Mouse (Mus musculus): ENCODE measurements around the gene Amigo2. TPM values are rescaled to one million over a fixed set of nuclear protein-coding genes. Genes with fewer than 3 reads are reported as not detected.

The Amigo2 gene
- 0.27 and 0.84 TPM in 2 replicates for total RNA-seq (2015)
- 0.07 TPM in 1 of 2 replicates, not detected in the other for total RNA-seq (2017)

DNA sequence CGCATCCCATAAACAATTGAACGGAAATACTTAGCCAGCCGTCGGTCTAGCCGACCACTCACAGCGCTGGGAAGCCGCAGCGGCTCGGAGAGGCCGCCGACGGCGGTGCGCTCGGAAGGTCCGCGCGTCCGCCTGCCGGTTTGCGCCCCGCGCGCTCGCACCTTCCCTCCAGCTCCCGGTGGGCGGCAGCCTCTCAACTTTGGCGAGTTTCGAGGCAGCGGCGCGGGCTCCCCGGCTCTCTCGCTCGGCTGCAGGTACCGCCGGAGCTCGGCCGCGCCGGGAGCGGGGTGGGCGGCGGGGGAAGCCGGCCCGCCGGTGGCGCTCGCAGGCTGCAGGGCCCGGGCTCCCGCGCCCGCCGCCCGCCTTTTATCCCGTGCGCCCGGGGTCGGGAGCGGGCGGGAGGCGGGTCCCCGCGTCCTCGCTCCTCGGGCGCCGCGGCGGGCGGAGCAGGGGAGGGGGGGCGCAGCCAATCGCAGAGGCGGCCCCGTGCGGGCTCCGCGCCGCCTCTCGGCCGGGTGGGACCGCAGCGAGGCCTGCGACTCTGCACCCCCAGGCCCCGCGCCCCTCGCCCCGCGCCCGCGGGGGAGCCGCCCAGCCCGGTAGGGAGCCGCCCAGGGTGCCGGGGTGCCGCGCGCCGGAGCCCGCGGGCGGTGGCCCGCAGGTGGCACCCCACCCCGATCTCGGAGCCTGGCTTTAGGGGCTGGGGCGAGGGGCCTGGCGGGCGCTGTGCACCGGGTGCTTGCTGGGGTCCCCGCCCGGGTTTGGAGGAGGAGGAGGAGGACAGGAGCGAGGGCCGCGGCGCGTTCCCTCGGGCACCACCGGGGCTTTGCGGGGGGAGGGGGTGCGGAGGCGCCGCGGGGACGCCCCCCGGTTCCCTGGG, at the start of gene Amigo2, which contains the start of gene Pced1b:
Gene Amigo2 (minus strand): TSS at position 377 of the 880 bp plus-strand sequence.
Gene Pced1b (plus strand): TSS at position 197 of the 880 bp plus-strand sequence.
- ATAC-seq (ENCODE audit: poor library complexity, severe bottlenecking) = peak; percentile 45

DNA sequence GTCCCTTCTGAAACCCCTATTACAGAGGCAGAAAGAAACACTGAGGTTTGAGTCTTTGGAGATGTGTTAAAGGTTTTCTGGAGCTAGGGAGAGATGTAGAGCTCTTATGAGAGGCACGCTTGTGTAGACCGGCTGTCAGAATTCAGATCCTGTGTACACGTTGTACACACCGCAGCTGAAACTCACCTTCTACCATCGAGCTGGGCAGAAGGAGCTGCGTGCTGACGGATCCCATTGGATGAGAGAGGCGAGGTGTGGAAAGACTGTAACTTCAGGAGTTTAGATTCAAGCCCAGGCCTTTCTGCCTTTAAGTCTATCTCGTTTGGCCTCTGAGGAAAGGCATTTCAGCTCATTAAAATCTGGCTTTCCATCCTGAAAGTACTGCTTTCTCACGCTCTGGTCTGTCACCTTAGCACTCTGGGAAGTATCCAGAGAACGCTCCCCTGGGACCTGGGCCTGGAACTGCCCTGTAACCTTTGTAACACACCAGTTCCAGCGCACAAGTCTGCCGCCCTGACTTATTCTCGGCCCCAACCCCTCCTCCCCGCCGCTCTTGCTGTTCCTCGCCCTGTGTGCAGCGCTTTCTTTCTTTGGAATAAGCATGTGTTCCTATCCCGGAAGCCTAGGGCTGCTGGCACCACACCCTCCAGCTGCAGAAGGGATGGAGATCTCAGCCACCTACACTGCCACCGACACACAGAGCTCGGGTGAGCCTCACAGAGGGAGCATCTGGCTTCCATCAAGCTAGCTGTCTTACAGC, 44.4 kb upstream of the Amigo2 start:
- no peak for ATAC-seq (ENCODE audit: poor library complexity, severe bottlenecking)

DNA sequence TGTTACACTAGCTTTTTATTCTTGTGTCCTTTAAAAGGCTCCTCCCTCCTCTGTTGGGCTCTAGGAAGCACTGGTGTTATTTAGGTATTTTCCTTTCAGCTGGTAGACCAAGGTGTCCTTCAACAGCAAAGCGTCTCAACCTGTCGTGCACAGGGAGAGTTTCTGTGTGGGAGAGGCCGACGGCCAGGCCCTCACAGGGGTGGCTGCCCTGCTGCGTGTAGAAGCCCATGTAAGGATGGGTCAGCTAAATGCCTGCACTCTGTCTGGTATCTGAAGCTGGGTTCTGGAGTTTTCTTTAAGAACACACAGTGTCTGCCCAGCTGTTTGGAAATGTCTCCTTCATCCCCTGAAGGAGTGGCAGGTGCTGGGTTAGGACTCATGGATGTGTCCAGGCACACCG, 43.3 kb upstream of the Amigo2 start:
- no peak for ATAC-seq (ENCODE audit: poor library complexity, severe bottlenecking)

DNA sequence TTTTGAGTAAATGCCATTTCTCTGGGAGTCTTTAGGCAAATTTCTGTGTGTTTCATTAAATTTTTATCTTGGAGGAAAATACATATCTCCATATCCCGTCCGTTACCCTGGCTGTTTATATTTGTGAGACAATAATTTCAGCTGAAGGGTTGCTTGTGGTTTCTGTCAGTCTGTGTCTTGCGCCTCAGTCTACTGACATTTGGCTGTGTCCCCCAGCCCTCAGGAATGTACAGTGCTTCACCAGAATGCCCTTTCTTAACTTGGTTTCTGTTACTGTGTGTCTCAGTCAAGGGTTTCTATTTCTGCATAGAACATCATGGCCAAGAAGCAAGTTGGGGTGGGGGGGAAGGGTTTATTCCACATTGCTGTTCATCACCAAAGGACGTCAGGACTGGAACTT, 42.1 kb upstream of the Amigo2 start:
- no peak for ATAC-seq (ENCODE audit: poor library complexity, severe bottlenecking)

DNA sequence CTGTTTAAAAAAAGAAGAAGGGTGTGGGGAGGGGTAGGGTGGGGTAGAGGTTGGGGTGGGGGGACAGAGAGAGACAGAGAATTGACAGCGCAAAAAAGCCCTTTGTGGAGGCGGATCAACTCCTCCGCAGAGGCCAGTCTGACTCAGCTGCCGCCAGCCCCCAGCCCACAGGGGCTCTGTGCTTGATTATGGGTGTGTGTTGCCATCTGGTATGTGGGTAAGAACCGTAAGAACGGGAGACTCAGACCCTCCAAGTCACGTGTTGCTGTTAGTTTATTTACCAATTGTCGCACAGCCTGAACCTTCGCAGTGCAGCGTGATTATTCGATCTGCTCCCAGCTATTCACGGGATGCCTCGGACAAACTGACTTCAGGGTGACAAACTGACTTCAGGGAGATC, 41.6 kb upstream of the Amigo2 start:
- ATAC-seq (ENCODE audit: poor library complexity, severe bottlenecking) = no peak

DNA sequence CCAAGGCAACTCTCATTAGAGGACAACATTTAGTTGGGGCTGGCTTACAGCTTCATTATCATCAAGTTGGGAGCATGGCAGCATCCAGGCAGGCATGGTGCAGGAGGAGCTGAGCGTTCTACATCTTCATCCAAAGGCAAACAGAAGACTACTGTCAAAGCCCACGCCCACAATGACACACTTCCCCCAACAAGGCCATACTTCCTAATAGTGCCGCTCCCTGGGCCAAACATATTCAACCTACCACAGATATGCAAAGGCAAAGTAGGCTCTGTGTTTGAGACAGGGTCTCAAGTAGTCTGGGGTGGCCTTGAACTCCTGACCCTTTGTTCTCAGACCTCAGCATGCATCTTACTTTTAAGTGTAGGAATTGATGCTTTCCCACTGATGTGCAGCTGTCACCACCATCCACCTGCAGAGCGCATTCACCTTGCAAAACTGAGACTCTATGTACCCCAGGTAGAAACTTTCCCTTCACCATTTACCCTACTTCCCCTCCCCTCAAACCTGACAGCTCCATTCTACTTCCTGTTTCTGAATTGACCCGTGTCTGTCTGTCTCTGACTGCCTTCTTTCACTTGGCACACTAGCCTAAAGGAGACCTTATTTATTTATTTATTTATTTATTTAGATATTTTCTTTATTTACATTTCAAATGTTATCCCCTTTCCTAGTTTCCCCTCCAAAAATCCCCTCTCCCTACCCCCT, 40.5 kb upstream of the Amigo2 start:
- peak; percentile 71 for ATAC-seq (ENCODE audit: poor library complexity, severe bottlenecking)

DNA sequence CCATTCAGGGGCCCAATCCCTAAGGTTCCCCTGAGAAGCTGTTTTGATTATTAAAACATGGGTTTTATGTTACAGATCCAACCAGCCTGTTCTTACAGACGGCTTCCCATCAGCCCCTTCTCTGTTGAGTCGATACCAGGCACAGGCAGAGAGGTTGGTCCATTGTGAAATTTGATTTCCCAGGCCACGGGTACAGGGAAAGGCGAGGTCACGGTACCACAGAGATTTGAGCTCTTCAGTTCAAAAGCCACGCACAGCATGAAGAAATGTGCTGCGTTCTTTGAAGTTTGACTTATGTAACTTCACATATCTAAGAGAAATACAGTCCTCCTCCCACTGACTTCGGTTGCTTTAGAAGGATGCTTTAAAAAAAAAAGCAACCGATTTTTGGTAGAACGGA, 39.6 kb upstream of the Amigo2 start:
- no peak for ATAC-seq (ENCODE audit: poor library complexity, severe bottlenecking)

DNA sequence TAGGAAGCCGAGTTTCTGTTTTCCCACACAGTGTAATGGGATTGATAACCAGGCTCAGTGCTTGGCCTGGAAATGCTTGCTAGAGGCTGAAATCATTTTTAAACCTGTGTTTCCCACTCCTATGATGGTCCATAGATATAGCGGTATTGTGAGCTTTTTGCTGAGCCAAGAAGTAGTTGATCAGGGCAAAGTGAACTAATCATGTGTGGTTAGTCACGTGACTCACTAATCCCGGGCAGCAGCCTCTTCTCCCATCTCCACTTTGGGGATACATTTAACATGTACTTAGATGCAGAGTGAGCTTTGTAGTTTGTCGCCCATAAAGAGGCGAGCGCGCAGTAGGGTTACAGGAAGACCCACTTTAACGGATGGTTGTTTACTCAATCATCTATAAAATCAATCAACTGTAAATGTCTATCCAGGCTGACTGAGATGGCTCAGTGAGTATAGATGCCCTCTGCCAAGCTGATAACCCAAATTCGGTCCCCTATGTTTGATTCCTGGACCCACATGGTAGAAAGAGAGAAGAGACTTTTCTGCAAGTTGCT, 38.7 kb upstream of the Amigo2 start:
- ATAC-seq (ENCODE audit: poor library complexity, severe bottlenecking) = no peak

DNA sequence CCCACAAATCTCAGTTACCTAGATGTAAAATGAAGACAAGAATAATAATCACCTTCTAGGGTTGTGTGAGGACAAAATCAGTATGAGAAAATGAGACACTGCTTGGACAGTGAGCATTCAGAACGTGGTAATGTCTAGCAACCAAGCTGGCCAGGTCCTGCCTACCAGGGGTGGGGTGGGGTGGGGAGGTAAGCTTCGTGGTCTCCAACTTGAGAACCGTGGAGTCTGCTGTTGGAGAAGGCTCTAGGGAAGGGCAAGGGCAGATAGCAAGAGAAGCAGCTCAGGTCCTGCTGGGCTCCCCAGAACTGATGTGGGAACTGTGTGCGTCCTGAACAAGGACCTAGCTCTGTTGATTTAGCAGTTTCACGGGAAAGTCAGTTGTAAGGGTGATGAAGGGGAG, 37.1 kb upstream of the Amigo2 start:
- ATAC-seq (ENCODE audit: poor library complexity, severe bottlenecking) = no peak

DNA sequence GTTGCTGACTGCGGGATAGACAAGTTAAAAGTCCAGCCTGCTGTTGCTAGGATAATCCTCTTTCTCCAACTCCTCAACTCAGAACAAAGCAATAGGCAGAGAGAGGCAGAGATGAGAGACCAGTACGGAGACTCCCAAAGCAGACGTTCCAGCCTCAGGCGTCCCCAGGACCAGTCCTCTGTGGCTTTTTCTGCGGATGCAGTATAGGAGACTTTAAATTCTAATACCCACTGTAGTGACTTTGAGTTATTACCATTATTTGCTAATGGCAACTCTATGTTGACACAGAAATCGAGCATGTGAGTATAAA, 35.4 kb upstream of the Amigo2 start:
- no peak for ATAC-seq (ENCODE audit: poor library complexity, severe bottlenecking)

DNA sequence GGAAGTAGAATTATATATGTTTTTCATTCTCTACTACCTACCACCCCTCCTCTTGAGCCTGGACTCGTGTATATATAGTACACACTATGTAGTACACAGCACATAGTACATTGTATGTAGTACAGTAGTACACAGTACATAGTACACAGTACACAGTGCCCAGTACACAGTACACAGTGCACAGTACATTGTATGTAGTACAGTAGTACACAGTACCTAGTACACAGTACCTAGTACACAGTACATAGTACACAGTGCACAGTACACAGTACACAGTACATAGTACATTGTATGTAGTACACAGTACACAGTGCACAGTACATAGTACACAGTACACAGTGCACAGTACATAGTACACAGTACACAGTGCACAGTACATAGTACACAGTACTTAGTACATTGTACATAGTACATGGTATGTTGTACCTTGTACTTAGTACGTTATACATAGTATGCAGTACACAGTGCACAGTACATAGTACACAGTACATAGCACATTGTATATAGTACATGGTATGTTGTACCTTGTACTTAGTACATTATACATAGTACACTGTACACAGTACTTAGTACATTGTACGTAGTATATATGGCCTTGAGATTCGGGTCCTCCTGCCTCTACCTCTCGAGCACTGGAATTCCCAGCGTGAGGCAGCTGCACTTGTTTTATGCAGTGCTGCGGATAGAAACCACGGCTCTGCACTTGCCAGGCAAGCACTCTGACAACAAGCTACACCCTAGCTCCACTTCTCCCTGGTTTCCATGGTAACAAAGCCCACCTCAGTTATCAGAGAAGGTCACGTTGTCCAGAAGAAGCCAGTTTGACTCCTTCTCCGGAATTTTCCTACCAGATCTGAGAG, 34.9 kb upstream of the Amigo2 start:
- no peak for ATAC-seq (ENCODE audit: poor library complexity, severe bottlenecking)

DNA sequence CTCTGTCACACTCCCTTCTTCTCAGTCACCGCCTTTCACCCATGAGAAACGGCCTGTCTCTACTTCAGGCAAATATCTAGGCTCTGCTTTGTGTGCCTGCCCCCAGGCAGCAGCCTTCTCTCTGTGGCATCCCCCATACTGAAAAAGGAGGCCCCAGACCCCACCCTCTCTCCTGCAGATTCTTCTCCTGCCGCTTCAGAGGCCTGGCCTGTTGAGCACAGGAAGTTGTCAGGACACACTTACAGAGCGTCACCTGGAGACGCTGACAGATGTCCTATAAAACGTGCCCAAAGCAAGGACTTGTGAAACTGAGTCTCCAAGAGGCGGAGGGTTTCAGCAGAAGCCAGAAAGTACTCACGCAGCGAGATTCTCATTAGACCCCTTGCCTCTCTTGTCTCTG, 33.7 kb upstream of the Amigo2 start:
- ATAC-seq (ENCODE audit: poor library complexity, severe bottlenecking) = no peak

DNA sequence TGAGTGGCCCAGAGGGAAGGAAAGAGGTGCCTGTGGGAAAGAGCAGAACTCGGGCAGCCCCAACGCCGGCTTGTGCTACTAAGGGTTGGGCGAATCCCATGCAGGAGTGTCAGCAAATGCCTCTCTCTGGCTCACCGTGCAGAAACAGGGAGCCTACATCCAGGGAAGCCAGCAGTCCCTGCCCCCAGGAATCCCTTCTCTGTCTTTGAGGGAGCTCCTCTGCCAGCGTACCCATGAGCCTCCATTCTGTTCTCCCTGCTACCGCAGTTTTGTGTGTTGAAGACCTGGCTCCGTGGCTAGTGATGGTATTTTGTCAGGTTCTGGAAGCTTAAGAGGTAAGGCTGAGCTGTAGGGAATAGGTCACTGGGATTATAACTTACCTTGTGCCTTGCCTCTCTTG, 33.0 kb upstream of the Amigo2 start:
- no peak for ATAC-seq (ENCODE audit: poor library complexity, severe bottlenecking)

DNA sequence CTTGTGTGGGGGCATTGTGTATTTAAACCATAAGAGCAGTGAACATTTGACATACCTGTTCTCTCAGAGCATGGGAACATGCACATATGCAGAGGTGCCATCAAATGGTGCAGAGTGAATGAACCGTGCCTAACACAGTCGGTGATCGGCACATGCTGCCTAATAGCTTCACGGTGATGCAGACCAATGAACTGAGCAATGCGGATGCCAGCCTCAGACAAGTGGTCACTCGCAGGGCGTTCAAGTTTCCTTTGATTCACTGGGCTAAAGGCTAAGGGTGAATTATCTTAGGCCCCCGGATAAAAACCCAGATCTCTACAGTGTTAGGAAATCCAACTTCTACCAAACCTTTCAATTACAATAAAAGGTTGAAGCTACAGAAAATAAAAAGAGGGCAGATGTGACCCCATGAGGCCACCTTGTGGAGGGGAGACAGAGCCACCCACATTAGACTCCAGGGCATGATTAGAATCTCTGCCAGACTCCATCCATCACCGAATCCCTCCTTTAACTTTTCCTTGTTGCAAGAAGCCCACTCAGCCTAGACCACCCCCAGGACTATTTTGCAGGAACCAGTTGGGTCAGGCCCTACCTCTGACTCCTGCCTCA, 31.4 kb upstream of the Amigo2 start:
- no peak for ATAC-seq (ENCODE audit: poor library complexity, severe bottlenecking)

DNA sequence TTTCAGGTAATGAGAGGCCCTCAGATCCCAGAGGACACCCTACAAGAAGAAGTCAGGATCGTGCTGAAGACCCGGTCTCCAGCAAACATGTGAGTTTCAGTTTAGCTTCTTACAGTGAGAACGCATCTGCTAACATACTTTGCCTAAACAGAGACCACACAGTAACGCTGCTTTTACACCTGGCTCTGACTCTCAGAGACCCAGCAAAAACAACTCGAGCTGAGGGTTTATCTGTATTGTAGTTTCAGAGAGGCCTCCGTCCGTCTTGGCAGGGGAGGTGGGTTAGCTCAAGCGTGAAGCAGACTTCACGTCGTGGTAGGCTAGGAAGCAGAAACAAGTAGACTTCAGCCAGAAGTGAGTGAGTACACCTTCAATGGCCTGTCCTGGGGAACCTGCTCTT, 30.2 kb upstream of the Amigo2 start:
- no peak for ATAC-seq (ENCODE audit: poor library complexity, severe bottlenecking)

DNA sequence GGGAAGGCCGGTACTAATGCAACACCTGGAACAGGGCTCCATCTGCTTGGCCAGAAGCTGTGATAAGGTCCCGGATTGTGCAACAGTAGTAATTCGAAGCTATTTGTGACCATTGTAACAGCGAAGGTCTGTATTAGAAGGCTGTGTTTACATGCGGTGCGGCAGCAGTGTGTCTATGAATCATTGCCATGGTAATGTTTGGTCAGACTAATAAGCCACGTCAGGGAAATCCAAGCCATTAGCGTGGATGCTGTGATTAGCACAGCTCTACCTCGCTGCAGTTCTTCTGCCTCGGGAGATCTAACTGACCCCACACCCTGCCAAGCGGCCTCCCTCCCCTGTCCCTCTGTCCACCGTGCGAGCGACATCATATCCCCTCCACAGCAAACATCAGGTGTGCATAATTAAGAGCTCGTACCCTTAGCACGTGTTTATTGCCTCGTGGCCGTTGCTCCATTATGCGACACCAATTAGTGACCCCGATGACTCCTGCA, 29.6 kb upstream of the Amigo2 start:
- no peak for ATAC-seq (ENCODE audit: poor library complexity, severe bottlenecking)

DNA sequence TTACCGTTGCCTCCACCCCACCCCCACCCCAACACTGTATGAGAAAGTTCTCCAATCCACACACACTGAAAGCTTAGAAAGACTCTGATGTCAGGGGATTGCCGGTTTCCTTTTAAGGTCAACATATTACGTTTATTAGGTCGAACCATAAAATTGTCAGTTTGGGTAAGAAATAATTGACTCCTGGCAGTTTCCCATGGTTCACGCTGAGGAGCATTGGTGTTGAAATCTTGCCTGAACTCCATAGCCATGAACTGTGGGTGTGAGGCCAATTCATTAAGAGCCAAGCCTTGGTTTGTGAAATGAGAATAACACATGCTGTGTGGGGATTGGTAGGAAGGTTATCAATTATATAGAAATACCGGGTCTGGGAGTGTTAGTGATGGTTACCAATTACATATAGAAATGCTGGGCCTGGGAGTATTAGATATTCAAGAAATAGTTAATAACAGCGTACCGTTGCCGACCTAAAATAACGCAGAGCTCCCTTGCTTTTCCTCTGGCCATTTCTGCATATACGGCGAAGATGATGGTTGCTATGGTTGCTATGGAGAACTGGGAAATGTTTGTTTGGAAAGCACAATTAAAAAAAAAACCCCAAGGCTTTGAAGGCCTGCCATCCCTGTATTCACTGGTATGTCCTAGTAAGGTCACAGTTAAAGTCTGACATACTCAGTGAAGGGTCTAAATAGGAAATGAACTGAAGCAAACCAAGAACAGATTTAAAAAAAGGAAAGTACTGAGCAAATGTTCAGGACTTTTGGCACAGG, 28.7 kb upstream of the Amigo2 start:
- ATAC-seq (ENCODE audit: poor library complexity, severe bottlenecking) = no peak

DNA sequence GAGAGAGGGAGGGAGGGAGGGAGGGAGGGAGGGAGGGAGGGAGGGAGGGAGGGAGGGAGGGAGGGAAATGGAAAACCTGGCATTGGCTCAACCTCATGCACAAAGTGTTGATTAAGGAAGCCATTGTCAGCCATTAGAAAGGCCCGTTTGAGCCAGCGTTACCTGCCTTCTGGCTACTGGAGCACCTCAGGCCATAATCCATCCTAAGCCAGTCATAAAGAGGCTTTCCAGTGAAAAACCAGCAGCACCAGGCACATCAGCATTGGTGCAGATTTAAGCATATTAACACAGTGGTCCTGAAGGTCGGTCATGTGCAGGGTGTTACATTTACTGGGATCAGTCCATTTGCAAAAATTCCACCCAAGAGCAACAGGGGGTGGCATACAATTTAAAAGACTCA, 25.7 kb upstream of the Amigo2 start:
- no peak for ATAC-seq (ENCODE audit: poor library complexity, severe bottlenecking)
